Mouse (Mus musculus) bone marrow macrophage, adult 2 months (primary cell): Measurements from ENCODE around the gene Trp53i11.

Experiments used
- CTCF ChIP-seq: IDR thresholded peaks from 2 replicates; pipeline ENCODE4 v1.5.1; 2012; ENCODE audit warnings: low read depth, mild to moderate bottlenecking, low read length, moderate library complexity
- POLR2A ChIP-seq: IDR thresholded peaks from 2 replicates; pipeline ENCODE4 v1.6.1; 2012; ENCODE audit warnings: mild to moderate bottlenecking, low read depth, low read length, borderline replicate concordance

- no peak for TF ChIP-seq CTCF
- TF ChIP-seq POLR2A, result no peak
Observed at GRCm38 (mm10) chr2:93191488-93192181, 4.3 kb downstream of the Trp53i11 start.
